In the genomic region with DNA sequence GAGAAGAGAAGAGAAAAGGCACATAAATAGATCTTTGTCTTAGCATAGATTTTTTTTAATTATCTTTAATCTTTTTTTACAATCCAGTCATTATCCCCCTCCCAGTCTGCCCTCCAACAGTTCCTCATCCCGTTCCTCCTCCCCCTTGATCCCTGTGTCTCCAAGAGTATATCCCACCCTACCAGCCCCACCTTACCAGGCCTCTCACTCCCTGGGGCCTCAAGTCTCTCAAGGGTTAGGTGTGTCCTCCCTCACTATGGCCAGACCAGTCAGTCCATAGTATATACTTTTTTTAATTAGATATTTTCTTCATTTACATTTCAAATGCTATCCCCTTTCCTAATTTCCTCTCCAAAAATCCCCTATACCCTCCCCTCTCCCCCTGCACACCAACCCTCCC, we compare ENCODE assay signal across 15 mouse cellular contexts.
"Had no signal": no experiment of that assay in that cellular context is flagged by ENCODE, and none has a peak within 500 bp of the region (broad histone marks: within the 10 kb centered on the region; RNA-seq: fewer than 3 reads in every experiment).

No protein-coding gene starts in this region.

- H3K36me3 ChIP-seq: limb, embryonic 12.5 days; limb, embryonic 15.5 days had no signal

- H3K9ac ChIP-seq: limb, embryonic 12.5 days; limb, embryonic 15.5 days; liver, embryonic 14.5 days; liver, postnatal 0 days; lung, embryonic 14.5 days had no signal

- DNase-seq: kidney, adult 18-20 months; kidney, adult 9 months; kidney, postnatal 14 days; kidney, postnatal 4 days; left cerebral cortex, postnatal 4 days; liver, postnatal 0 days; lung, embryonic 14.5 days; thymus, adult 18-20 months; thymus, postnatal 36 days had no signal

- H3K27me3 ChIP-seq: limb, embryonic 12.5 days; limb, embryonic 15.5 days had no signal

- ATAC-seq: liver, postnatal 0 days; lung, postnatal 0 days had no signal

- H3K27ac ChIP-seq: limb, embryonic 12.5 days; limb, embryonic 15.5 days; liver, embryonic 14.5 days; macrophage had no signal

- H3K9me3 ChIP-seq: limb, embryonic 12.5 days; limb, embryonic 15.5 days had no signal

- H3K4me3 ChIP-seq: limb, embryonic 12.5 days; limb, embryonic 15.5 days had no signal

- H3K4me1 ChIP-seq: limb, embryonic 12.5 days; limb, embryonic 15.5 days had no signal

- H3K4me2 ChIP-seq: limb, embryonic 12.5 days; limb, embryonic 15.5 days; liver, embryonic 11.5 days; lung, embryonic 14.5 days had no signal
